Mouse (Mus musculus) heart, postnatal 0 days (tissue): ENCODE results near the gene Prkag1. TPM values are rescaled to one million over a fixed set of nuclear protein-coding genes. Genes with fewer than 3 reads are reported as not detected.

Experiments used
- ATAC-seq: fragments of 200-750 bp; cut with Nextera tagmentation; 2 replicates; pipeline ENCODE4 v1.8.0; 2017; ENCODE audit warnings: low read depth, moderate number of reproducible peaks, moderate library complexity; ENCODE audit not compliant: insufficient read depth
- DNase-seq: peaks from one replicate; pipeline ENCODE4 v3.0.0-alpha.2; 2016; ENCODE audit warnings: low spot score
- H3K27ac ChIP-seq: fragments of 300-500 bp; sonication (generic); 2 replicates; pipeline ENCODE4 v1.5.1; 2014; ENCODE audit warnings: low read depth, mild to moderate bottlenecking
- H3K27me3 ChIP-seq: fragments of 300-500 bp; sonication (generic); 2 replicates; pipeline ENCODE4 v1.6.1; 2014; ENCODE audit warnings: low read length, mixed read lengths; ENCODE audit not compliant: control insufficient read depth, insufficient read depth
- H3K36me3 ChIP-seq: fragments of 300-500 bp; sonication (generic); replicated peaks from 2 replicates; pipeline ENCODE4 v1.6.1; 2014; ENCODE audit warnings: low read length, mixed read lengths; ENCODE audit not compliant: control insufficient read depth, insufficient read depth
- H3K4me1 ChIP-seq: fragments of 300-500 bp; sonication (generic); 2 replicates; pipeline ENCODE4 v1.6.1; 2014; ENCODE audit warnings: antibody characterized with exemption; ENCODE audit not compliant: control insufficient read depth, insufficient read depth
- H3K4me2 ChIP-seq: fragments of 300-500 bp; sonication (generic); 2 replicates; pipeline ENCODE4 v1.6.1; 2014; ENCODE audit warnings: low read depth, mild to moderate bottlenecking, low read length, moderate library complexity
- H3K4me3 ChIP-seq: fragments of 300-500 bp; sonication (generic); 2 replicates; pipeline ENCODE4 v1.5.1; 2014; ENCODE audit warnings: low read depth, low read length
- H3K9ac ChIP-seq: fragments of 300-500 bp; sonication (generic); replicated peaks from 2 replicates; pipeline ENCODE4 v1.6.1; 2014; ENCODE audit warnings: low read depth, low read length, mixed read lengths
- H3K9me3 ChIP-seq: fragments of 300-500 bp; sonication (generic); replicated peaks from 2 replicates; pipeline ENCODE4 v1.6.1; 2016; ENCODE audit warnings: low read length; ENCODE audit not compliant: control insufficient read depth
- CTCF ChIP-seq: IDR thresholded peaks from 2 replicates; pipeline ENCODE4 v1.5.1; 2016; ENCODE audit warnings: antibody characterized with exemption, control low read depth, low read depth
- EP300 ChIP-seq: IDR thresholded peaks from 2 replicates; pipeline ENCODE4 v1.6.1; 2016; ENCODE audit warnings: antibody characterized with exemption, low read depth
- WGBS: fragments of 180-500 bp; shearing (Covaris S2); extraction: QIAGEN DNeasy Blood & Tissue Kit; methylation state at CpG from one replicate; pipeline ENCODE4 v1.1.7; 2014; 5-methylcytosine and 5-hydroxymethylcytosine counted together
- polyA plus RNA-seq: library from polyadenylated mRNA; unstranded; fragments of >200 nt; fragmentation: Nextera tagmentation; extraction: Ambion mirVana; gene quantifications from 2 replicates; pipeline ENCODE4 v1.2.1, GENCODE M21; 2015
- total RNA-seq: library from RNA; depleted of rRNA; stranded (reverse); fragments of >200 nt; gene quantifications from 2 replicates; pipeline ENCODE4 v1.2.3, GENCODE M21; 2014; ENCODE audit warnings: low replicate concordance

Gene Prkag1
- total and polyA plus RNA-seq, 2 experiments from 2014 or later: 114 to 115 TPM

DNA sequence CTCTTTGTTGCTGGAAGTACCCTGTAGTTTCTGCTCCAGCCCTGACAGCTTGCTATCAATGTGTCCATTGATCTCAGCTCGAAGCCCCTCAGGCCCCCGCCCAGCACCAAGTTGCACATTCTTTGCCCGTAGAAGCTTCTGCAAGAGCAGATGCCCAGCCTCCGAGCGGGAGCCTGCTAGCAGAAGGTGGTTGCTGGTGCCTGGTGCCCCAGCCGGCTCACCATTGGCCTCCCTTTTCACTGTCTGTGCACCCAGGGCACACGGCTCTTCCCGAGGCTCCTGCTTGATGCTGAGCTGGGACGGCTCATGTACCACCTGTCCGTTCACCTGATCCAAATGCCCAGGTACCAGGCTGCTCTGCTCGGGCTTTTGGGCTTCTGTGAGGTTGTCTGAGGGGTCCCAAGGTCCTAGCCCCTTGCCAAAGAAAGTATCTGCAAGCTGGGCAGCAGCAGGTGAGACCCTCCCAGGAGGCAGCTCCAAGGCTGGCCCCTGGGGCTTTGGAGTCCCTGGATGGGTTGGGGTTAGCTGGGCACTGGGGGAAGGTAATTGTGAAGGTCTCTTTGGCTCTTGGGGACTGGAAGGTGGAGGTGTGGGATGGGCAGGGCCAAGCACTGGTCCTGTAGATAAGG is 12.4 kb upstream of the Prkag1 start:
- H3K4me1 ChIP-seq: no peaks in the 10 kb centered on the region
- TF ChIP-seq CTCF (no peak), EP300 (no peak)
- no peak overlapping the region for H3K9ac ChIP-seq
- no peak; the same call in 1 of the 2 replicates for ATAC-seq
- H3K36me3 ChIP-seq: peaks cover 100% of the 10 kb centered on the region
- WGBS: 88% methylated on average over 11 of the region's 11 CpGs
- no peak overlapping the region for H3K4me2 ChIP-seq
- no peak overlapping the region for H3K27ac ChIP-seq
- no peak for DNase-seq
- H3K4me3 ChIP-seq: no peak overlapping the region
- H3K9me3 ChIP-seq: no peaks in the 10 kb centered on the region
- no peaks in the 10 kb centered on the region for H3K27me3 ChIP-seq

GRCm38 (mm10) chr15:98839671-98840585 is 8.6 kb upstream of the Prkag1 start:
- Histone ChIP-seq H3K27me3 (no peaks in the 10 kb centered on the region), H3K4me2 (no peak overlapping the region), H3K9me3 (no peaks in the 10 kb centered on the region), H3K9ac (no peak overlapping the region), H3K4me1 (no peaks in the 10 kb centered on the region), H3K36me3 (peaks cover 100% of the 10 kb centered on the region), H3K27ac (no peak overlapping the region), H3K4me3 (no peak overlapping the region)
- 93% methylated on average over 30 of the region's 30 CpGs for WGBS
- no peak for DNase-seq
- no peak for TF ChIP-seq CTCF
- no peak for TF ChIP-seq EP300
- no peak for ATAC-seq

- H3K27me3 ChIP-seq: no peaks in the 10 kb centered on the region
- DNase-seq: no peak
- H3K4me3 ChIP-seq: no peak overlapping the region
- H3K27ac ChIP-seq: no peak overlapping the region
- WGBS: 94% methylated on average over 14 of the region's 14 CpGs
- H3K4me1 ChIP-seq: no peaks in the 10 kb centered on the region
- ATAC-seq: no peak
- no peak overlapping the region for H3K9ac ChIP-seq
- H3K36me3 ChIP-seq: peaks cover 100% of the 10 kb centered on the region
- TF ChIP-seq EP300: no peak
- no peak for TF ChIP-seq CTCF
- no peaks in the 10 kb centered on the region for H3K9me3 ChIP-seq
- H3K4me2 ChIP-seq: no peak overlapping the region
Measured at GRCm38 (mm10) chr15:98839161-98839560, 7.8 kb upstream of the Prkag1 start.

DNA sequence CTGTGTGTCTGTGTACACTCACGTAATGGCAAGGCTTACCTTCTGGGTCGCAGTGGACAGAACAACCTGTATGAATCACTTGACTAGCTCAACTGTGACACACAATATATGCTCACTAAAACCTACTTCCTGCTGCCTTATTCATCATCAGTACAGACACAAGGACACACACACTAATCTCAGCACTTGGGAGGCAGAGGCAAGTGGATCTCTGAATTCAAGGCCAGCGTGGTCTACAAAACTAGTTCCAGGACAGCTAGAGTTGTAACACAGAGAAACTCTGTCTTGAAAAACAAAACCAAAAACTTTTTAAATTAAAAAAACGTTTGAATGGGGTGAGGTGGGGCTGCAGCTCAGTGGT is 6.4 kb upstream of the Prkag1 start:
- Histone ChIP-seq H3K9ac (no peak overlapping the region), H3K4me3 (no peak overlapping the region), H3K36me3 (peaks cover 96% of the 10 kb centered on the region), H3K27ac (no peak overlapping the region), H3K27me3 (no peaks in the 10 kb centered on the region), H3K9me3 (no peaks in the 10 kb centered on the region), H3K4me2 (no peak overlapping the region), H3K4me1 (no peaks in the 10 kb centered on the region)
- TF ChIP-seq CTCF (no peak), EP300 (no peak)
- no peak for DNase-seq
- 77% methylated on average over 4 of the region's 4 CpGs for WGBS
- ATAC-seq: no peak

DNA sequence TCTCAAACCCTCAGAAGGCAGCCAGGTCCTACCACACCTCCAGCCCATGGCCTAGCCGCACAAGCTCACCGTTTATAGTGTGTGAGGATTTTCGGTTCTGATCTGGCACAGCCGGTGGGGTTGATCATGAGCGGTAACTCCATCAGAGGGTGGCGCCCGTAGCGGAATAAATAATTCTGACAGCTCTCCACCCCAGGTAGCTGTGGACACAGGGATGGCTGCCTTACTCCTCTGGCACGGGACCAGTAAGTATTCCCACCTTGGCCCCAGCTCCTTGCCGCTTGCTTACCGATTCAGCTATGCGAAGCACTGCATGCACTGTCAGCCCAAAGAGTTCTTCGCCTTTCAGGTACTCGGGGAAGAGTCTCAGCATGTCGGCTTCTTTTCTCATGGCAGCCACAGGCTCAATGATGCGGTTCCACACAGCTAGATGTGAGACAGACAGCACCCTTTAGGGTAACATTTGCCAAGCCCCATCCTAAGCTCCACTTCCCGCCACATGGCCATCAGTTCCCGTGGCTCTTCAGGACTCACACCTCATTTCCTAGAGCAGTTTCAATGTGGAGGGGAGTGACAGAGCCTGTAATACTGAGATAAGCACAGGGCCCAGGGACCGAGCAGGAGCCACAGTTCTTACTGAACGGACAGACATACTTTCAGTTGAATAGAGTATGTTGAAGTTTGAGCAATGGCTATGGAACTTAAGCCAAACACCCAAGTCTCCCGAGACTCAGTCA is 5.9 kb upstream of the Prkag1 start:
- H3K4me3 ChIP-seq: no peak overlapping the region
- 91% methylated on average over 21 of the region's 21 CpGs for WGBS

More for the DNA sequence above, 5.9 kb upstream of the Prkag1 start:
- Histone ChIP-seq H3K9me3 (no peaks in the 10 kb centered on the region), H3K36me3 (peaks cover 90% of the 10 kb centered on the region), H3K27ac (no peak overlapping the region), H3K4me2 (no peak overlapping the region), H3K4me1 (no peaks in the 10 kb centered on the region; the same call in 1 of the 2 replicates), H3K9ac (no peak overlapping the region), H3K27me3 (no peaks in the 10 kb centered on the region)
- no peak for ATAC-seq
- no peak for TF ChIP-seq EP300
- no peak for TF ChIP-seq CTCF
- no peak for DNase-seq
